Mouse (Mus musculus) ES-E14 (cell line): ENCODE results near the gene Nap1l5.

Source experiments
- CHD2 ChIP-seq: IDR thresholded peaks from 2 replicates; pipeline ENCODE4 v1.6.1; 2014; ENCODE audit warnings: mild to moderate bottlenecking, low read depth, low read length, inconsistent platforms
- HCFC1 ChIP-seq: IDR thresholded peaks from 2 replicates; pipeline ENCODE4 v1.6.1; 2012; ENCODE audit warnings: low read length, inconsistent platforms, borderline replicate concordance; ENCODE audit not compliant: insufficient read depth
- MAFK ChIP-seq: IDR thresholded peaks from 2 replicates; pipeline ENCODE4 v1.6.1; 2014; ENCODE audit warnings: mild to moderate bottlenecking, low read depth, low read length, inconsistent platforms; ENCODE audit not compliant: insufficient read depth
- ZC3H11A ChIP-seq: IDR thresholded peaks from 2 replicates; pipeline ENCODE4 v1.6.1; 2012; ENCODE audit warnings: low read depth, mild to moderate bottlenecking, inconsistent platforms, low read length, borderline replicate concordance

GRCm38 (mm10) chr6:58862446-58862993 is 44.4 kb downstream of the Nap1l5 start:
- TF ChIP-seq MAFK, result no peak
- no peak for TF ChIP-seq CHD2
- TF ChIP-seq ZC3H11A, result no peak
- TF ChIP-seq HCFC1, result no peak
